Mouse (Mus musculus) forebrain, postnatal 0 days (tissue): Measurements from ENCODE around the gene Grb2. TPM values are rescaled to one million over a fixed set of nuclear protein-coding genes. Genes with fewer than 3 reads are reported as not detected.

Experiments
- ATAC-seq: fragments of 200-750 bp; cut with Nextera tagmentation; 2 replicates; pipeline ENCODE4 v1.8.0; 2017; ENCODE audit warnings: mild to moderate bottlenecking, moderate library complexity
- DNase-seq: peaks from one replicate; pipeline ENCODE4 v3.0.0-alpha.2; 2015
- H3K27ac ChIP-seq: fragments of 300-500 bp; sonication (generic); 2 replicates; pipeline ENCODE4 v1.5.1; 2014; ENCODE audit warnings: low read depth, mild to moderate bottlenecking, antibody characterized with exemption, low read length, moderate library complexity, mixed read lengths
- H3K27me3 ChIP-seq: fragments of 300-500 bp; sonication (generic); 2 replicates; pipeline ENCODE4 v1.6.1; 2014; ENCODE audit warnings: mild to moderate bottlenecking, low read length, mixed read lengths; ENCODE audit not compliant: insufficient read depth
- H3K36me3 ChIP-seq: fragments of 300-500 bp; sonication (generic); 2 replicates; pipeline ENCODE4 v1.6.1; 2014; ENCODE audit warnings: mild to moderate bottlenecking, moderate library complexity; ENCODE audit not compliant: insufficient read depth
- H3K4me1 ChIP-seq: fragments of 300-500 bp; sonication (generic); 2 replicates; pipeline ENCODE4 v1.6.1; 2014; ENCODE audit warnings: antibody characterized with exemption; ENCODE audit not compliant: insufficient read depth
- H3K4me2 ChIP-seq: fragments of 300-500 bp; sonication (generic); 2 replicates; pipeline ENCODE4 v1.6.1; 2014; ENCODE audit warnings: low read depth, mild to moderate bottlenecking, moderate library complexity
- H3K4me3 ChIP-seq: fragments of 300-500 bp; sonication (generic); 2 replicates; pipeline ENCODE4 v1.5.1; 2014; ENCODE audit warnings: low read depth, low read length, mixed read lengths
- H3K9ac ChIP-seq: fragments of 300-500 bp; sonication (generic); 2 replicates; pipeline ENCODE4 v1.6.1; 2014; ENCODE audit warnings: mild to moderate bottlenecking
- H3K9me3 ChIP-seq: fragments of 300-500 bp; sonication (generic); 2 replicates; pipeline ENCODE4 v1.6.1; 2016; ENCODE audit warnings: low read length
- CTCF ChIP-seq: sonication (generic); IDR thresholded peaks from 2 replicates; pipeline ENCODE4 v1.5.1; 2016; ENCODE audit warnings: antibody characterized with exemption, control low read depth, low read depth
- WGBS: fragments of 180-500 bp; shearing (Covaris S2); extraction: QIAGEN DNeasy Blood & Tissue Kit; methylation state at CpG from one replicate; pipeline ENCODE4 v1.1.7; 2014; 5-methylcytosine and 5-hydroxymethylcytosine counted together
- polyA plus RNA-seq: library from polyadenylated mRNA; unstranded; fragments of >200 nt; fragmentation: Nextera tagmentation; extraction: Ambion mirVana; gene quantifications from 2 replicates; pipeline ENCODE4 v1.2.1, GENCODE M21; 2015
- total RNA-seq: library from RNA; depleted of rRNA; stranded (reverse); fragments of >200 nt; gene quantifications from 2 replicates; pipeline ENCODE4 v1.2.3, GENCODE M21; 2014; rRNA removed

Grb2 gene
- 88.2 and 91.9 TPM in 2 replicates for total RNA-seq
- 153 and 162 TPM in 2 replicates for polyA plus RNA-seq

GRCm38 (mm10) chr11:115708209-115708876 is at the start of gene Grb2:
Gene Grb2 (minus strand): TSS chr11:115708597.
- H3K27ac ChIP-seq = peak within 1 kb of the TSS; percentile 96
- H3K36me3 ChIP-seq = no peaks in the 10 kb centered on the region
- DNase-seq (peak; percentile 99), ATAC-seq (peak; percentile 96)
- H3K4me2 ChIP-seq = peak within 1 kb of the TSS; percentile 82
- peaks cover 3% of the 10 kb centered on the region for H3K4me1 ChIP-seq
- H3K9ac ChIP-seq = peak within 1 kb of the TSS; percentile 88
- 0% methylated on average over 55 of the region's 91 CpGs for WGBS
- no peaks in the 10 kb centered on the region for H3K27me3 ChIP-seq
- H3K9me3 ChIP-seq = no peaks in the 10 kb centered on the region
- peak within 1 kb of the TSS; percentile 97 for H3K4me3 ChIP-seq
- TF ChIP-seq CTCF = 0 out of 2 replicates have a peak, but pooled peaks have one; percentile 4

GRCm38 (mm10) chr11:115753485-115753884 is 45.1 kb upstream of the Grb2 start:
- no peak overlapping the region for H3K4me3 ChIP-seq
- WGBS = 77% methylated on average over 4 of the region's 4 CpGs
- no peak for ATAC-seq

GRCm38 (mm10) chr11:115752653-115753052 is 44.3 kb upstream of the Grb2 start:
- Histone ChIP-seq H3K36me3 (no peaks in the 10 kb centered on the region), H3K9me3 (no peaks in the 10 kb centered on the region), H3K27me3 (no peaks in the 10 kb centered on the region), H3K4me2 (no peak overlapping the region), H3K9ac (no peak overlapping the region), H3K27ac (no peak overlapping the region), H3K4me3 (no peak overlapping the region), H3K4me1 (no peaks in the 10 kb centered on the region)
- DNase-seq = peak; percentile 31
- 31% methylated on average over 7 of the region's 7 CpGs for WGBS
- no peak; the same call in 1 of the 2 replicates for ATAC-seq
- no peak for TF ChIP-seq CTCF

More at GRCm38 (mm10) chr11:115753485-115753884, 45.1 kb upstream of the Grb2 start:
- H3K9me3 ChIP-seq = no peaks in the 10 kb centered on the region
- no peaks in the 10 kb centered on the region for H3K4me1 ChIP-seq
- H3K4me2 ChIP-seq = no peak overlapping the region
- H3K36me3 ChIP-seq = no peaks in the 10 kb centered on the region
- H3K27ac ChIP-seq = no peak overlapping the region
- H3K27me3 ChIP-seq = no peaks in the 10 kb centered on the region
- no peak for DNase-seq
- TF ChIP-seq CTCF = no peak
- H3K9ac ChIP-seq = no peak overlapping the region

- TF ChIP-seq CTCF = no peak
- Histone ChIP-seq H3K4me1 (no peaks in the 10 kb centered on the region), H3K27ac (no peak overlapping the region), H3K4me2 (no peak overlapping the region), H3K9me3 (no peaks in the 10 kb centered on the region), H3K27me3 (no peaks in the 10 kb centered on the region), H3K9ac (no peak overlapping the region), H3K36me3 (no peaks in the 10 kb centered on the region), H3K4me3 (no peak overlapping the region)
- 59% methylated on average over 2 of the region's 2 CpGs for WGBS
- DNase-seq (no peak), ATAC-seq (no peak)
Measured at GRCm38 (mm10) chr11:115751725-115752124, 43.3 kb upstream of the Grb2 start.

GRCm38 (mm10) chr11:115749834-115750233 is 41.4 kb upstream of the Grb2 start:
- TF ChIP-seq CTCF = no peak
- Histone ChIP-seq H3K9me3 (no peaks in the 10 kb centered on the region), H3K27ac (no peak overlapping the region), H3K36me3 (no peaks in the 10 kb centered on the region), H3K4me2 (no peak overlapping the region), H3K9ac (no peak overlapping the region), H3K27me3 (no peaks in the 10 kb centered on the region), H3K4me3 (no peak overlapping the region), H3K4me1 (no peaks in the 10 kb centered on the region)
- DNase-seq = no peak
- peak; percentile 61; the same call in 1 of the 2 replicates for ATAC-seq
- WGBS = 59% methylated on average over 5 of the region's 5 CpGs

GRCm38 (mm10) chr11:115747351-115747750 is 39.0 kb upstream of the Grb2 start:
- Histone ChIP-seq H3K27me3 (no peaks in the 10 kb centered on the region), H3K4me1 (no peaks in the 10 kb centered on the region), H3K4me2 (peak overlapping the region; percentile 33), H3K9ac (no peak overlapping the region), H3K27ac (no peak overlapping the region), H3K36me3 (no peaks in the 10 kb centered on the region), H3K9me3 (no peaks in the 10 kb centered on the region), H3K4me3 (peak overlapping the region; percentile 1)
- peak; percentile 43 for DNase-seq
- 17% methylated on average over 10 of the region's 15 CpGs for WGBS
- peak; percentile 70 for ATAC-seq
- no peak for TF ChIP-seq CTCF

GRCm38 (mm10) chr11:115746762-115747161 is 38.4 kb upstream of the Grb2 start:
- no peak overlapping the region for H3K9ac ChIP-seq
- H3K4me2 ChIP-seq = peak overlapping the region; percentile 33; the same call in 1 of the 2 replicates
- no peaks in the 10 kb centered on the region for H3K36me3 ChIP-seq
- H3K4me1 ChIP-seq = no peaks in the 10 kb centered on the region
- 49% methylated on average over 8 of the region's 8 CpGs for WGBS
- no peak for ATAC-seq
- no peak for TF ChIP-seq CTCF
- H3K27ac ChIP-seq = no peak overlapping the region
- no peaks in the 10 kb centered on the region for H3K9me3 ChIP-seq
- no peaks in the 10 kb centered on the region for H3K27me3 ChIP-seq
- no peak for DNase-seq
- peak overlapping the region; percentile 1; the same call in 1 of the 2 replicates for H3K4me3 ChIP-seq
